Mouse (Mus musculus) E14TG2a.4 (cell line): ENCODE measurements around the gene Dysf.

ENCODE experiments used
- CTCF ChIP-seq: conservative IDR thresholded peaks from 2 replicates; pipeline ENCODE4 v1.5.1; 2014; ENCODE audit warnings: low read length
- NANOG ChIP-seq: IDR thresholded peaks from 2 replicates; pipeline ENCODE4 v1.6.1; 2014; ENCODE audit warnings: borderline replicate concordance, low read length, mixed read lengths
- POU5F1 ChIP-seq: IDR thresholded peaks from 2 replicates; pipeline ENCODE4 v1.6.1; 2014; ENCODE audit warnings: low read length, borderline replicate concordance

DNA sequence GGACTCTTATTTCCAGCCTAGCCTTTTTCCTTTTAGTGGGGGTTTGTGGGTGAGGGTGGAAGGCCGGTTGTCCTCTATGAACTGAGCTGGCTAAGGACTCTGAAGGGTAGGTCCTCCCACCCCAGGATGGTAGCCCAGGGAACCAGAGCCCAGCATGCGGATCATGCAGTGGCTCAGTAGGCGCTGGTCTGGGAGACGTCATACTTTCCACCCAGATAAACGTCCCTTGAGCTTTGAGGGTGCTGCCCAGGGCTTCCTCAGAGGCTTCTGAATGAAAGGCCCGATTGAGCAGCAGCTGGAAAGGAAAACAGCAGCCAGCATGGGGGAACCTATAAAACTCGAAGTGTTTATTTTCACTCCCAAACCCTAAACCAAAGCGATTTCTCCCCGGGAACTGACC lies 123.1 kb downstream of the Dysf start:
- TF ChIP-seq CTCF = no peak
- no peak for TF ChIP-seq POU5F1
- no peak for TF ChIP-seq NANOG
